Mouse (Mus musculus): ENCODE measurements at regions not wholly inside any gene's neighbourhood (a gene's known extent, or its start where the extent isn't known, plus 50 kb on each side); places are given as distances from the start of the nearest gene placed in this dataset.

DNA sequence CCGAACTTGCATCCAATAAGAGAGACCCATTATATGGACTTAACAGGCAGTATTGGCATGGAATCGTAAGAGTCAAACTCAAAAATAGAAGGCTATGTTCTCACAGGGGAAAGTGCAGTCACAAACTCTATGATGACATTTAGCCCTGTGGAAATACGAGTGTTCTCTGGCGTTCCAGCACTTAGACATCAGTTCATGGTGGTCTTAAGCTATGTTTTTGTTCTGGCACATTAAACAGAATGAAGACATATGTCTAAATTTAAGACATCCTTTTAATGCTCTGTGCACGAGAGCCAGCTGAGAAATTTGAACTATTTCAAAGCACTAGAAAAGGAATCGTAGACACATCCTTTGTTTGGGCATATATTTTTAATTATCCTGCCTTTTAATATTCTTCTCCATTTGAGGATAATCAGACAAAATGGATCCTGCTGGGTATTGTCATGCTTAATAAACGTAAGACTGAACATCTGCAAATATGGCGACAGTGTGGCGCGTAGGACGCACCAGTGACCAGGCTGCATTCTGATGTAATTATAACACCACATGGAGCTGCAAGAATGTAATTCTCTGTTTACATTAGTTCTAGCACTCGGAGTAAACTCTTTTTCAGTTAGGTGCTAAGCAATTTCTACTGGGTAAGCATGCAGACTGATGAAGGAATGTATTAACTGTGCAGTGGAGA, 114.3 kb downstream of the Dkk1 start:
- Histone ChIP-seq H3K27ac (no peak overlapping the region), H3K27me3 (no peaks in the 10 kb centered on the region), H3K9ac (replicated peaks) (no peak overlapping the region), H3K9me3 (no peaks in the 10 kb centered on the region), H3K36me3 (no peaks in the 10 kb centered on the region), H3K4me1 (replicated peaks) (no peaks in the 10 kb centered on the region), H3K4me2 (replicated peaks) (no peak overlapping the region), H3K4me3 (replicated peaks) (no peak overlapping the region)
- ATAC-seq = no peak
- WGBS = 67% methylated on average over 12 of the region's 12 CpGs

DNA sequence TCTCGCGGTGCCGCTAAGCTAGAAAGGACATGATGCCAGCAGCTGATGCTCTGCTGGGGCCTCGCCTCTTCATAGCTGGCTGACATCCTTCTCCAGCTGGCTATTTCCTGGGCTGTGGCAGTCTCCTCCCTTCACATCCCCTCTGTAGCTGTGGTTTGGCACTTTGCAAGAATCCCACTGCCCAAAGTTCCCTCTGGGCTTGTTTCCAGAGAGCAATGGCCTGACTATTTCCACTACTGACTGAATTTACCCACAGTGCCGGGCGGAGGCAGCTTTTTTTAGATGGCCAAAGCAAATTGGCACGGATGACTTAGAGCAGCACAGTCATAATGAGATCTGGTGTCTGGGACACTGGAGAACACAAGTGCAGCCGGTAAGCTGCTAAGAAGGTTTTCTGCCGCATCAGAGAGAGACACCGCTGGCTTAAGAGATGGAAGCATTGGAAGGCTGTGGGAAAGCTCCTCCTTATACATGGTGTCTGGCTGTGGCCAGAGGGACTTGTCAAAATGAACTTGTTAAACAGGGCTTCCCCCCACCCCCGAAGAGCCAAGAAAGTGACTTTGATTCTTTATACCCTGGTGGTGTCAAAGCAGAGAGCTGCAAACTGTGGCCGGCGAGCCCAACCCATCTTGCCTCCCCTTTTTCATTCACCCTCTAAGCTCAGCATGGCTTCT, 98.5 kb downstream of the Dkk1 start:
- H3K27me3 ChIP-seq = no peaks in the 10 kb centered on the region
- WGBS = 78% methylated on average over 13 of the region's 13 CpGs
- H3K36me3 ChIP-seq = no peaks in the 10 kb centered on the region
- H3K4me1 ChIP-seq (replicated peaks) = no peaks in the 10 kb centered on the region; the same call in 1 of the 2 replicates
- H3K4me3 ChIP-seq (replicated peaks) = no peak overlapping the region
- H3K9ac ChIP-seq (replicated peaks) = no peak overlapping the region
- ATAC-seq = 0 out of 2 replicates have a peak, but pooled peaks have one; percentile 27
- no peak overlapping the region for H3K4me2 ChIP-seq (replicated peaks)
- H3K27ac ChIP-seq = no peak overlapping the region
- H3K9me3 ChIP-seq = no peaks in the 10 kb centered on the region

DNA sequence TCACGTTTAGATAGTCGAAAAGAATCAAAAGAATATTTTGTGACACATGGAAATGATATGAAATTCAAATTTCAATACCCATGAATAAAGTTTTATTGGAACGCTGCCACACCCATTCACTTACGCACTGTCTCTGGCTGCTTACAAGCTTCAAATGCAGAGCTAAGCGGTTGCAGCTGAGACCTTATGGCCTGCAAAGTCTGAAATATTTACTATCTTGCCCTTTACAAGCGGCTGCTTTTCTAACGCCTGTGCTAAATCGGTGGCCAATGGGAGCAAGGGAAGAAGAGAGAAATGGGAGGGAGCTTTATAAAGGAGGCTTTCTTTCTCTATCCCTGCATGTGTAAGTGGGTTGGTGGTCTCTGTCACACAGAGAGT, 97.9 kb downstream of the Dkk1 start:
- Histone ChIP-seq H3K4me2 (replicated peaks) (no peak overlapping the region), H3K4me1 (replicated peaks) (no peaks in the 10 kb centered on the region; the same call in 1 of the 2 replicates), H3K27me3 (no peaks in the 10 kb centered on the region), H3K27ac (no peak overlapping the region), H3K9ac (replicated peaks) (no peak overlapping the region), H3K36me3 (no peaks in the 10 kb centered on the region), H3K9me3 (no peaks in the 10 kb centered on the region), H3K4me3 (replicated peaks) (no peak overlapping the region)
- no peak for ATAC-seq
- 67% methylated on average over 8 of the region's 8 CpGs for WGBS

DNA sequence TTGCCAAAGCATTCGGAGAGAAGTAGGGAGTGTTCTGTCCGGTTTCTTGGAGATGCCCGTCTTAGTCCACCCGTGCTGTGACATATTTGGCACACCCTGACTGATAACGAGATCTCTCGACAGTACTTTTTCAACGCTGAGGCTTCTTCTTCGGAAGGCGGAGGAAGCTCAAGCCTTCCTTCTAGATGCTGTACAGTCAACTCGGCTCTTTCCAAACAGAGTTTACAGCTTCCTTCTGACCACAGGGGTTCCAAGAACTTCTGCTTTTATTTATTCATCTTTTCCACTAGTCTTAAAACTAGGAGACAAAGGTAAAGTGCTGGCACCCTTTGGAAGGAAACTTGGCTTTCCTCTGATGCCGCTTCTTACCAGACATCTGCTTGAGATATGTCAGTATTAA, 96.8 kb downstream of the Dkk1 start:
- H3K36me3 ChIP-seq = no peaks in the 10 kb centered on the region
- no peaks in the 10 kb centered on the region for H3K27me3 ChIP-seq
- no peak overlapping the region for H3K4me2 ChIP-seq (replicated peaks)
- no peak for ATAC-seq
- no peaks in the 10 kb centered on the region for H3K9me3 ChIP-seq
- no peak overlapping the region for H3K9ac ChIP-seq (replicated peaks)
- H3K4me1 ChIP-seq (replicated peaks) = no peaks in the 10 kb centered on the region
- H3K4me3 ChIP-seq (replicated peaks) = no peak overlapping the region
- no peak overlapping the region for H3K27ac ChIP-seq
- WGBS = 93% methylated on average over 11 of the region's 11 CpGs

DNA sequence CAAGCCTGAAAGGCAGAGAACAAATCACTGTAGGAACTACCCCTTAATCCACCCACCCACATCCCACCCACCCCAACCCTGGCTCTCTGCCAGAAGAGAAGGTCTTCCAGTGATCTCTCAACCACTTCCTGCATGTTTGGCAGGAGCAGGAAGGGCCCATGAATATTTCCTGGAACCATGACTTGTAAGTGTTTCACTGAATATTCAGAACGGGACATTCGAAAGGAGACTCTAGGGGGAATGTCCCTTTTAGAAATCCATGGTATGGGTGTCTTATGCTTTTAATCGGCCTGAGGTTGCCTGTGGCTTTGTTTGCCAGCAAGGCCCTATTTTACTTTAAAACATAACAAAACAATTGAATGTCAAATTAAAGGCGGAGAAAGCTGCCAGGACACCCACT, 66.0 kb downstream of the Dkk1 start:
- Histone ChIP-seq H3K4me3 (replicated peaks) (no peak overlapping the region), H3K9me3 (no peaks in the 10 kb centered on the region), H3K4me2 (replicated peaks) (no peak overlapping the region), H3K9ac (replicated peaks) (no peak overlapping the region), H3K27me3 (no peaks in the 10 kb centered on the region), H3K27ac (no peak overlapping the region), H3K4me1 (replicated peaks) (no peaks in the 10 kb centered on the region), H3K36me3 (no peaks in the 10 kb centered on the region)
- no peak for ATAC-seq
- WGBS = 30% methylated on average over 4 of the region's 4 CpGs

DNA sequence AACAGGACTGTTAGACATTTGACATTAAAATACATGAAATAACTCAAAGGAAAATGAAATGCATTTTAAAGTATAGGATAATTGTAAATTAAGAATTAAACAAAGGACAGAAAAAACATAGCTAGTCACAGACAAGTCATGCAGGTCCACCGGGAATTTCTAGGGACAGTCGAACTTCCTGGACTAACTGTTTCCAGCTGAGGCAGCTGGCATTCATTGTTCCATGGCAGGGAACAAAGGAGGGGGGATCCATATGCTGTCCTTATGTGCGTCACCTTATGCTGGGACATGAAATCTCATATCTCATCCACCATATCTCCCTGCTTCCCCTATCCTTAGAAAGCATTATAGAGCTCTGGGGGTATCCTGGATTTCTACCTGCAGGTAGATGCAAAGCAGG, 59.7 kb downstream of the Dkk1 start:
- H3K4me3 ChIP-seq (replicated peaks) = no peak overlapping the region
- H3K4me1 ChIP-seq (replicated peaks) = no peaks in the 10 kb centered on the region
- no peak overlapping the region for H3K4me2 ChIP-seq (replicated peaks)
- ATAC-seq = no peak
- H3K36me3 ChIP-seq = no peaks in the 10 kb centered on the region
- no peaks in the 10 kb centered on the region for H3K9me3 ChIP-seq
- no peak overlapping the region for H3K27ac ChIP-seq
- no peaks in the 10 kb centered on the region for H3K27me3 ChIP-seq
- no peak overlapping the region for H3K9ac ChIP-seq (replicated peaks)
- 57% methylated on average over 3 of the region's 3 CpGs for WGBS

DNA sequence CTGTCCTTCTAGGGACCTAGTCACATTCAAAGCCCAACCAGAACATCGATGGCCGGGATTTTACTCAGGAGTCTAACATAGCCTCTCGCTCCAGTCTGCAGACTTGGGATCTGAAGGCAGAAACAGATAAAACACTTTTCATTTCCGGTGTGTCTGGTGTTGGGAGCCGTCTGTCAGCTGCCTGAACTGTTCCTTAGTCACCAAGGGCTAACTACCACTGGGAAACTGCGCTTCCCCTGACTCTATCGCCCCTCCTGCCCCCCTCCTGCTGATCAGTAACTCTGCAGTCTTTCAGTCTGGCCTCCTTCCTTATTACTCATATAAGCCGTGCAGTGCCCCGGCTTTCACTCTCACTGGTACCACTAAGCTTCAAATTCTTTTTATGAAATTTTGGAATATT, 58.5 kb downstream of the Dkk1 start:
- H3K4me3 ChIP-seq (replicated peaks) = no peak overlapping the region
- no peaks in the 10 kb centered on the region for H3K27me3 ChIP-seq
- H3K9ac ChIP-seq (replicated peaks) = no peak overlapping the region
- H3K4me1 ChIP-seq (replicated peaks) = no peaks in the 10 kb centered on the region
- WGBS = 64% methylated on average over 9 of the region's 9 CpGs
- no peaks in the 10 kb centered on the region for H3K36me3 ChIP-seq
- H3K4me2 ChIP-seq (replicated peaks) = no peak overlapping the region
- no peak for ATAC-seq
- no peak overlapping the region for H3K27ac ChIP-seq
- no peaks in the 10 kb centered on the region for H3K9me3 ChIP-seq
